Comparison of ENCODE assay signal across 8 mouse cellular contexts in genomic region chr1:191292348-191292747, GRCm38 (mm10). TPM values are rescaled to one million over a fixed set of nuclear protein-coding genes. Genes with fewer than 3 reads are reported as not detected.
DNase-seq lines count a peak whose midpoint lies in the region.

No protein-coding gene starts in this region.

- peak; percentile 72 for DNase-seq in layer of hippocampus, adult 11-12 months (ENCODE audit: low spot score)
- no peak for DNase-seq in layer of hippocampus, adult 9-10 months (ENCODE audit: low spot score)
- DNase-seq in adrenal gland, postnatal 36 days, result peak; percentile 86 to 92
- DNase-seq in gastrocnemius, postnatal 10 days, result peak; percentile 44
- DNase-seq in left cerebral cortex, adult 11 months (ENCODE audit: low spot score), result peak; percentile 70
- peak; percentile 57 to 66 for DNase-seq in right cerebral cortex, postnatal 36 days (ENCODE audit: low spot score in 2 of 2)
- DNase-seq in yolk sac, embryonic 10.5 days (ENCODE audit: low spot score), result no peak
- DNase-seq in urinary bladder, adult 2 months (ENCODE audit: low spot score), result no peak

RNA-seq across cellular contexts. Expression of gene Nenf, which starts 25.6 kb away (rescaled TPM):
- total RNA-seq in adrenal gland, postnatal 36 days (2021), result 100 to 1,000 TPM in 1 of 2 experiments, 10 to 100 TPM in 1; 86.6 to 103 TPM
- total RNA-seq in gastrocnemius, postnatal 10 days (2021), result 10 to 100 TPM; 83.8 to 87.2 TPM
- polyA plus RNA-seq in urinary bladder, adult 2 months (2012; rRNA removed), result 180 and 193 TPM in 2 replicates

RNA-seq across cellular contexts. Expression of gene Tmem206, which starts 33.4 kb away (rescaled TPM):
- total RNA-seq in adrenal gland, postnatal 36 days (2021), result 1 to 10 TPM; 4.7 to 6.0 TPM
- 1 to 10 TPM; 2.3 to 4.6 TPM for total RNA-seq in gastrocnemius, postnatal 10 days (2021)
- polyA plus RNA-seq in urinary bladder, adult 2 months (2012; rRNA removed), result 7.5 TPM in 2 replicates

Comparison
In these comparisons a context has a peak if more than half of its experiments do, and no peak if none do; other contexts are left out.
1. DNase-seq: peak in layer of hippocampus, adult 11-12 months (single experiment), adrenal gland, postnatal 36 days (2 of 2), gastrocnemius, postnatal 10 days (single experiment), left cerebral cortex, adult 11 months (single experiment) and right cerebral cortex, postnatal 36 days (2 of 2); none in layer of hippocampus, adult 9-10 months (single experiment), yolk sac, embryonic 10.5 days (single experiment) and urinary bladder, adult 2 months (single experiment).